Mouse (Mus musculus): ENCODE measurements around the gene Fermt3. TPM values are rescaled to one million over a fixed set of nuclear protein-coding genes. Genes with fewer than 3 reads are reported as not detected.
"Not testable (repeated sequence)": the region's sequence is repeated elsewhere in the genome, so short reads cannot be mapped to it uniquely, and the experiment has no call there.

Fermt3 gene
- total RNA-seq, 2 experiments from 2014 or later: 5.3 to 5.4 TPM

DNA sequence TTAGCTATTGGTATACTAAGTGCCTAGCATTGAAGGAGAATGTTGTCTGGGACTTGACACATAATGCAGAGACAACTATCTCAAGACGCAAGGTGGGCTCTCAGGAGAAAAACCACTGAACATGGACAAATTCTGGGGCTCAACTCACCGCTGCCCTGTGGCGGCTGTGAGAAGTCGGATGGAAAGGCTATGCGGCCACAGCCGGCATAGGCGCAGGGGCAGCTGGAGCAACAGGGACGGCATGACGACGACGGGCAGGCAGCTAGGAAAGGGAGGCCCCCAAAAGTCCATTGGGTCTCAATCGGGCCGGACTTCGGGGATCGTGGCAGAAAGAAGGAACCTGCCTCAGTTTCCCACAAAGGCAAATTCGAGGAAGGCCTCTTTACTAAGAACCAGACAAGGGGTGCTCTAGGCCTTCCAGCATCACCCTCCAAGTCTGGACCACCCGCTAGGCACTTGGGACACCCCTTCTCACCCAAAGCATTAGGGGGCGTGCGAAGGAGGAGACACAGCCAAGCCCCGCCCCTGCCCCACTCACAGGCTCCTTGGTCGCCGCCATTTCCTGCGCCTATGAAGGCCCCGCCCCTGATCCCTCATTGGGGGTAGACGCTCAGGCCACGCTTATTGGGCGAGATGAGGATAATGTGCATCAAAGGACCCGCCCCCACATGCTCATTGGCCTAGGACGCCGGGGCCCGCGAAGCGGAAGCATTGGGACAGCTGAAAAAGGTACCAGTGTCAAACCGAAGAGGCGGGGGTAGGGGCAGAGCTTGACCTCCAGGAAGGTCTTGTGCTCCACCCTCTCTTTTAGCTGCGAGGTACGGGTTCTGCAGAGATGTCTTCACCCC is 27.0 kb downstream of the Fermt3 start, which contains the start of gene Dnajc4:
Gene Dnajc4, minus strand, starts transcription at position 562 of the 848 bp plus-strand sequence.
- DNase-seq (ENCODE audit: low spot score in 2 of 2): peak; percentile 91 to 96

DNA sequence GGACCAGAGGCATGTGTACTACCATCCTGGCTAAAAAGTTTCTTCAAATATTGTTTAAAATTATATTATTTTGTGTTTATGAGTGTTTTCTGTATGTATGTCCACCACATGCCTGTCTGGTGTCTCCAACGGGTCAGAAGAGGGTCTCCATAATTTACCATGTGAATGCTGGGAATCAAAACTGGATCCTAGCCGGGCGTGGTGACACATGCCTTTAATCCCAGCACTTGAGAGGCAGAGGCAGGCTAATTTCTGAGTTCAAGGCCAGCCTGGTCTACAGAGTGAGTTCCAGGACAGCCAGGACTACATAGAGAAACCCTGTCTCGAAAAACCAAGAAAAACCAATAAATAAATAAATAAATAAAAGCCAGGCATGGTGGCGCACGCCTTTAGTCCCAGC is 28.1 kb downstream of the Fermt3 start:
- not testable (repeated sequence) for DNase-seq (ENCODE audit: low spot score in 2 of 2)

- no peak for DNase-seq (ENCODE audit: low spot score in 2 of 2)
These were observed 28.6 kb downstream of the Fermt3 start for GRCm38 (mm10) chr19:6990712-6991111.

GRCm38 (mm10) chr19:6989251-6989650 is 30.0 kb downstream of the Fermt3 start:
- DNase-seq (ENCODE audit: low spot score in 2 of 2): no peak

DNA sequence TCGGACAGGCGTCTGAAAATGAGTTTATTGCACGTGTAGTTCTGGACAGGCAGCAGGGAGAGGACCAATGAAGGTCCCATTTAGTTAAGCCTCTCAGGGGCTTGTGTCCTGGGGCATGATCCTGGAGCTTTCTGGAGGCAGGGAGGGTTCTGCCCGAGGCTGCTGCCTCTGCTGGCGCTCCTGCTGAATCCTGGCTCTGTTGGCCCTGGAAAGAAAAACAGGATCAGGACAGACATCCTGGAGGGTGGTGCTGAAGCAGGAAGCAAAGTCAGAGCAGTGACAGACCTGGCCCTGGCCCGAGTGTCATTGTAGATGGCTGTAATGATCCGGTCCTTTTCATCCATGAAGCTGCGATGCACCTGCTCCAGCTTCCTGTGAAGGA is 31.4 kb downstream of the Fermt3 start:
- no peak for DNase-seq (ENCODE audit: low spot score in 2 of 2)

DNA sequence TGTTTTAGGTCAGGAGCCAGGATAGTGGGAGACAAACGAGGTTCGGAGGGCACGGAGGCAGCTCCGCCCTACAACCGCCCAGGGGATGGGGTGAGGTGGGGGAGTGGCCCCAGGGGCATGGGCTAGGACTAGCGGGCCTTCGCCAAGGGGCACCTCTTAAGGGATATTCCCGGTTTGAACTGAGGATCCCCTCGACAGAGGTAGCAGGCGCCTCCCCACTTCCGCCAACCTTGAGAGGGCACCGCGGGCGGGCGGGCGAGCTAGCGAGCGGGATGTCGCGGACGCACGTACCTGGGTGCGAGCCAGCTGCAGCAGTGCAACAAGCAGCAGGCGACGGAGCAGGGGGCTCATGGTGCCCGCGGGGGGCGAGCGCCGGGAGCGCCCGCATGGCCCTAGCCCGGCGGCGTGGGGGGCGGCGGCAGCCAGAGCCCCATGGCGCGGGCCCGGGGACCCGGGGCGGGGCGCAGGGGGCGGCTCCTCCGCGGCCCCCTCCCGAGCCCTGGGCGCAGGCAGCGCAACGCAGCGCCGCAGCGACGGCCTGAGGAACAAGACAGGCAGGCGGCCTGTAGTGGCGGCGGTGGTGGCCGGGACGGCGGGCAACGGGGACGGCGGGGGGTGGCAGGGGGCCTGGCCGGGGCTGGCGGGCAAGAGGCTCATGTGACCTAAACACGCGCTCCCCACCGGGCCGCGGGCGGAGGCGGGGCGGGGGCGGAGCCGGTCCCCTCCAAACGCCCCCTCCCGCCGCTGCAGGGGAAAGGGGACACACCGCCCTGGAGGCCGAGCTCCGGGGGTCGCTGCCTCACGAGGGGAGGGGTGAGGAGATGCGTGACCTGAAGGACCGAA is 32.0 kb downstream of the Fermt3 start, which contains the start of gene Vegfb:
Gene Vegfb, minus strand, starts transcription at position 591 of the 843 bp plus-strand sequence.
- DNase-seq (ENCODE audit: low spot score in 2 of 2): peak in 1 of 2 experiments; percentile 70

DNA sequence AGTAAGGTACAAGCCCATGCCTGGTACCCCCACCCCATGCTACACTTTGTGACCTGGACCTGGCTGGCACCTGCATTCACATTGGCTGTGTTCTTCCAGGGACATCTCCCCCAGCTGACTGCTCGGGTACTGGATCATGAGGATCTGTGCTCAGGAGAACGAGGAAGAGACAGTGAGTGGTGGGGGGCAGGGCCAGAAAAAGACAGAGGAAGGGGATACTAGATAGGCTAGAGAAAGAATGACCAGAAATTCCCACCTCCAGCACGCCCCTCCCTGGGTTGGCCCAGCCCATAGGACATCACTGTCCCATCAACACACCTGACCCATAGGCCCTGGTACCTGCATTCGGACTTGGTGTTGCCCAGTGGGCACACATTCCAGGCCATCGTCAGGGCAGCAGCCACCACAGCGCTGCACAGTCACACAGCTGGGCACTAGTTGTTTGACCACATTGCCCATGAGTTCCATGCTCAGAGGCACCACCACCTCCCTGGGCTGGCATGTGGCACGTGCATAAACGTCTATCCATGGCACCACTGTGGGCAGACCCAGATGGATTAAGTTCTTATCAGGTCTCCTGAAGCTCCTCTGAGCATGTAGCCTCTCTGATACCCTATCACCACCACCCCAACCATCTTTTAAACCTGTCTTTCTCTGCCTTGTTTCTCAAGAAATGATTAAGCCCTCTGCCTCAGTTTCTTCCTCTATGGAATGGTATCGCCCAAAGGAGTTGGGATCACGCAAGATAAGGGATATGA is 33.1 kb downstream of the Fermt3 start:
- DNase-seq (ENCODE audit: low spot score in 2 of 2): no peak

- no peak for DNase-seq (ENCODE audit: low spot score in 2 of 2)
These were observed 34.0 kb downstream of the Fermt3 start for GRCm38 (mm10) chr19:6985300-6985699.

GRCm38 (mm10) chr19:6983621-6984020 is 35.6 kb downstream of the Fermt3 start:
- no peak for DNase-seq (ENCODE audit: low spot score in 2 of 2)

GRCm38 (mm10) chr19:6981465-6981864 is 37.8 kb downstream of the Fermt3 start:
- no peak for DNase-seq (ENCODE audit: low spot score in 2 of 2)

DNA sequence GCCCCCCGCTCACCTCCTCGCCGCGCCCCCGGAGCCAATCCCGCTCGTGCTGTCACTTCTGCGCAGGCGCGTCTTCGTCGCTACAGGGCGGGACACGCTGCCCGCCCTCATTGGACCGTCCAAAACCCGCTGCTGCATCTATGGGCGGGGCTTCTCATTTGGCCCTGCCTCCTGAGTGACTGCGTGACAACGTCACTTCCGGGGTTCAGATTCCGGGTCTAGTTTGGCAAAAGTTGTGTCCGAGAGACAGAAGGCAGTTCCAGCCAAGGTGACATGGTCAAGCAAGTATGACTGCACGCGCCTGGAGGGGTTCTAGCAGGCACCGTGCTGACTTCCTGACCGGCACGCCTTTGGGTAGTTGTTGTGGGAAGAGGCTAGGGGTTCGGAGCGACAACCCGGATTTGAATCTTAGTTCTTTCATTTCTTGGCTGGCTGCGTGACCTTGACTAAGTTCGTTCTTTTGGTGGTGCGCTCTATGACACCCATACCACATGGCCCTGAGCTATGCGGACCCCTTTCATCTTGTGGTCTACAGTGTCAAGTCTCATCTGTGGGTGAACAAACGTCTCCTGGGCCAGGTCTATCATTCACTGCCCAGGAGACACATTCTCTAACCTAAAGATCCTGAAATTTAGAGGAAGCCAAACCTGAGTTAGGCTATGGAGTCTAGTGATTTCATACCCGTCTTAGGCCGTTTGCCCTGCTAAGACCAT is 38.7 kb downstream of the Fermt3 start, which contains the start of gene Fkbp2:
Gene Fkbp2, minus strand, starts transcription at position 121 of the 713 bp plus-strand sequence.
- DNase-seq (ENCODE audit: low spot score in 2 of 2): peak; percentile 96 to 99

DNA sequence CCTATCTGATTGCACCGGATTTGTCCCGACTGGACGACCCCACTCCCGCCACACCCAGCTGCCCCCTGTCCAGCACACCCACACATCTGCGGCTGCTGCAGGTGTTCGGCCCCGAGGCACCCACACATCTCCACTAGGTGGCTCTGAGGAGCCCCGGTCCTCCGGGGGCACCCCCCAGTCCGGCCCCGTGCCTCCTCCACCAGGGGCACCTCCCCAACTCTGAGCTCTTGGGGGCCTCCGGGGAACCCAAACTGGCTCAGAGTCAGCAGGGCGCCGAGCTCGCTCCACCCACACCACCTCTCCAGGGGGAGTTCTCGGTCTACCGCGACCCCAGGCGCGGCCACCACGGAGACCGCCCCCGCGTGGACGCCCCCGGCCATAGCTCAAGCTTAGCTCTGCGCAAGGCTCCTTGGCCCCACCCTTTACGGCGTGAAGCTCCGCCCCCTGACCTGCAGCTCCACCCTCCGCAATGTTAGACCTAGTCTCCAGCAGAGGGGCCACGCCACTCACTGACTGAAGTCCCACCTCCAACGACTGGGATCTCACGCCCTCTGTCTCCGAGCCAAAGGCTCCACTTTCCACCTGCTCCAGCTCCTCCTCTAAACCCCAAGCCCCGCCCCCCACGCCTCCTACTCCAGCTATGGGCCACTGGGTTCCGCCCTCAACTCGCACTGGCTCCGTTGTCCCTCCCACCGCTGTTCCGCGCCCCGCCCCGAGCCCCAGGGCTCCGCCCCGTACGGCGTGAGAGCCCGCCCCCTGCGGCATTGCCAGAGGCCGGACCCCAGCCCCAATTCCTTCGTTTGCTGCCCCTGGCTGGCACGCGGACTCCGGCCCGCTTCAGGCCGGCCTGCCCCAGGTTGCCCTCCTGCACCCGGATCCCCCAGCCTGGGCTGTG is 39.5 kb downstream of the Fermt3 start:
- DNase-seq (ENCODE audit: low spot score in 2 of 2): peak; percentile 100

DNA sequence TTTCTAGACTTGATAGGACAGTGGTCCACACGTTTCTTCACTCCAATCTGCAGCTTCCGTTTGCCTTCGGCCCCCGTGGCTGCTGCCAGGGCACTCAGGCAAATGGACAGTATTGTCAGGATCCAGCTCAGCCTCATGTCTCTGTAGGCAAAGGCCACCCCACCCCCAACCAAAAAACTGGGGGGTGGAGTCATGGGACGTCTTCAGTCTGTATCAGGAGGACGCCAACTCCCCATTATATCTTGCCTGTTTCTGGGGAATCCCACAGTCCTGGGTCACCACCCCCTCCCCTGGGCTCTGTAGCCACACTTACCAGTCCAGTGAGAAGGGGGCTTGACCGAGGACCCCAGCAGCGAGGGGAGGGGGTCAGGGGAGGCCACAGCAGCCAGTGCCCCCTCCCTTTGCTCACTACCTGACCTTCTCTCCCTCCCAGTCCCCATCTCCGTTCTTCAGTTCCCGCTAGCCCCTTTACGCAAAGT is 40.2 kb downstream of the Fermt3 start:
- DNase-seq (ENCODE audit: low spot score in 2 of 2): no peak

- no peak for DNase-seq (ENCODE audit: low spot score in 2 of 2)
These were observed 40.7 kb downstream of the Fermt3 start for GRCm38 (mm10) chr19:6978639-6978974.

DNA sequence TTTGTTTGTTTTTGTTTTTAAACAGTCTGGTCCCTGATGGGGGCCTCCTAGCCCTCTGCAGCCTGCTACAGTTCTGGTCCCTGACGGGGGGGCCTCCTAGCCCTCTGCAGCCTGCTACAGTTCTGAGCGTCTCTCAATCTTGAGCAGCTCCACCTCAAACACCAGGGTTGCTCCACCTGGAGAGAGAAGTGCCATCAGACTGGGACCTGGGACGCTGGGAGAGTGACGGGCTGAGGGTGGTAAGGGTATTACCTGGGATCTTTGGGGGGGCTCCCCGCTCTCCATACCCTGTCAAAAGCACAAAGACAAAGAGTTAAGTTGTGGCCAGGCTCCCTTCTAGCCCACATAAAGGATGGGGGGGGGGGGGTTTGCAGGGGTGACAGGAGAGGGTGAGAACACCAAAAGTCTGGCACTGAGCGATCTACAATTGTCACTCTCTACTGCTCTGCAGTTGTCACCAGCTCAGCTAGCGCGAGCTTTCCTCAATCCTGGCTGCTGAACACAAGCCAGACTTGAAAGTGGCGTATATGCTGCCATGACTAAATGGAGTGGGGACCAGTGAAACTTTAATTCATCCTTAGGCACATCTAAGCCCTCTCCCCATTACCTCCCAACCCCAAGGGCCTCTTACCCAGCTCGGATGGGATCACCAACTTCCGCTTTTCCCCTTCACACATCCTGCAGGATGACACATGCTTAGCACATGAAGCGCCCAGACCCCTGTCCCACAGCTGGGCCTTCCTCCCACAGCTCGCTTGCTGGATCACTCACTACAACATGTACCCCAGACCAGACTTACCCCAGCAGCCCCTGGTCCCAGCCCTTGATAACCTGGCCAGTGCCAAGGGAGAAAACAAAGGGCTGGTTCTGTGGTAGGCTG is 41.3 kb downstream of the Fermt3 start:
- DNase-seq (ENCODE audit: low spot score in 2 of 2): no peak

- DNase-seq (ENCODE audit: low spot score in 2 of 2): peak in 1 of 2 experiments; percentile 80
These were observed 43.4 kb downstream of the Fermt3 start, which contains the start of gene Plcb3 for GRCm38 (mm10) chr19:6975537-6976521. Plcb3 (minus strand) TSS chr19:6976470.
